In genomic region chr17:66315451-66315850, GRCm38 (mm10) we compare ENCODE assay signal across 9 mouse cellular contexts.
DNase-seq lines count a peak whose midpoint lies in the region; ATAC-seq and TF ChIP-seq lines count a peak whose summit lies in the region.
"Had no signal": no experiment of that assay in that cellular context is flagged by ENCODE, and none has a peak within 500 bp of the region (broad histone marks: within the 10 kb centered on the region; RNA-seq: fewer than 3 reads in every experiment).

No protein-coding gene starts in this region.

- H3K36me3 ChIP-seq in limb, embryonic 10.5 days: no peaks in the 10 kb centered on the region
- H3K36me3 ChIP-seq: neural tube, embryonic 12.5 days had no signal

- H3K4me1 ChIP-seq in limb, embryonic 10.5 days: peaks cover 24% of the 10 kb centered on the region

- H3K4me3 ChIP-seq in left cerebral cortex, adult 2 months: no peak overlapping the region
- H3K4me3 ChIP-seq in limb, embryonic 10.5 days: peak overlapping the region; percentile 19; the same call in 1 of the 2 replicates
- H3K4me3 ChIP-seq: neural tube, embryonic 12.5 days had no signal

- H3K9me3 ChIP-seq in limb, embryonic 10.5 days (replicated peaks): no peaks in the 10 kb centered on the region
- H3K9me3 ChIP-seq: neural tube, embryonic 12.5 days had no signal

- H3K27me3 ChIP-seq in limb, embryonic 10.5 days (ENCODE audit: low read depth, poor library complexity, severe bottlenecking): no peaks in the 10 kb centered on the region
- H3K27me3 ChIP-seq: neural tube, embryonic 12.5 days had no signal

- intact Hi-C loops in left cerebral cortex, adult 2 months (cut with DNase I): no loop called here
- intact Hi-C loops in left cerebral cortex, postnatal 36 days (cut with DNase I): no loop called here

- WGBS in limb, embryonic 10.5 days: 8% methylated on average over 10 of the region's 10 CpGs

- no peak for TF ChIP-seq CTCF in left cerebral cortex, adult 2 months (IDR thresholded peaks at IDR 0.05)

- peak; percentile 45; the same call in 1 of the 2 replicates for ATAC-seq in frontal cortex, adult (ENCODE audit: low TSS enrichment)

- H3K27ac ChIP-seq in left cerebral cortex, adult 2 months: peak overlapping the region; percentile 58; the same call in 1 of the 2 replicates
- peak overlapping the region; percentile 62; the same call in 1 of the 2 replicates for H3K27ac ChIP-seq in limb, embryonic 10.5 days
- H3K27ac ChIP-seq: neural tube, embryonic 12.5 days had no signal

- no peak for DNase-seq in frontal cortex, adult 2 months (ENCODE audit: extremely low spot score in 1 of 2, low spot score in 1 of 2)
- DNase-seq in left cerebral cortex, adult 2 months (ENCODE audit: extremely low spot score in 1 of 2, low spot score in 2 of 2): no peak
- DNase-seq in left cerebral cortex, postnatal 36 days (ENCODE audit: low spot score in 2 of 2): no peak
- peak; percentile 49 for DNase-seq in limb, embryonic 10.5 days (ENCODE audit: low spot score)
- DNase-seq in retina, postnatal 1 day: peak; percentile 41
- DNase-seq in right cerebral cortex, postnatal 36 days (ENCODE audit: low spot score in 2 of 2): no peak
- DNase-seq in cerebellum, adult 11 months: no peak

Comparison
In these comparisons a context has a peak if more than half of its experiments do, and no peak if none do; other contexts are left out.
1. DNase-seq: peak in limb, embryonic 10.5 days (single experiment) and retina, postnatal 1 day (single experiment); none in frontal cortex, adult 2 months (0 of 2), left cerebral cortex, adult 2 months (0 of 2), left cerebral cortex, postnatal 36 days (0 of 2), right cerebral cortex, postnatal 36 days (0 of 2) and cerebellum, adult 11 months (single experiment).